ENCODE assay signal across 8 mouse cellular contexts in the genomic region with DNA sequence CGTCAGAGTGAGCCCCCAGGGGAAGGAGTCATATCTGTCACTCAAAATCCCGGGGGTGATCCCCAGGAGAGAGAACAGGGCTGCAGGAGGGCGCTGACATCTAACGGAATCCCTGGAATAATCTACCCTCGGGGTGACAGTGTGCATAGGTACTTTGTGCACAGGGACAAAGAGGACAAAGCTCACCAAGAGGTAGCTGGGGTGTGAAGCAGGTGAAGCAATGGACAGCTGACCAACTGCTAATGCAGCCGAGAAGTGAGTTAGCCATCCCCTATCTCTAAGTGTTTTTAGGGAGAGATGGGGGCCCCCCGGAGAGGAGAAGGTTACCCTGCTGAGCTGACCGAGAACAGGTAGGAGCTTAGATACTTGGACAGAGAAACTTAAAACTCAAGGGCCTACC. TPM values are rescaled to one million over a fixed set of nuclear protein-coding genes. Genes with fewer than 3 reads are reported as not detected.
DNase-seq lines count a peak whose midpoint lies in the region; ATAC-seq lines count a peak whose summit lies in the region.

No protein-coding gene starts in this region.

- no peak for DNase-seq in kidney, postnatal 10 days
- DNase-seq in embryonic facial prominence, embryonic 11.5 days (ENCODE audit: low spot score) = no peak
- no peak for DNase-seq in intestine, embryonic 14.5 days (ENCODE audit: low spot score)
- no peak for DNase-seq in adrenal gland, adult 18-20 months (ENCODE audit: low spot score in 2 of 2)
- DNase-seq in adrenal gland, adult 2 months = no peak
- no peak for DNase-seq in B cell, adult 2 months

- no peak; the same call in 1 of the 2 replicates for ATAC-seq in kidney, embryonic 15.5 days (replicated peaks; ENCODE audit: low FRiP score)
- no peak for ATAC-seq in embryonic facial prominence, embryonic 11.5 days (replicated peaks; ENCODE audit: insufficient number of reproducible peaks, low FRiP score, low TSS enrichment, low read depth)
- no peak for ATAC-seq in intestine, embryonic 14.5 days (replicated peaks; ENCODE audit: low FRiP score, low TSS enrichment, low read depth)
- ATAC-seq in midbrain, embryonic 16.5 days = no peak

- WGBS in kidney, embryonic 15.5 days = 23% methylated on average over 8 of the region's 8 CpGs
- 21% methylated on average over 8 of the region's 8 CpGs for WGBS in embryonic facial prominence, embryonic 11.5 days
- 22% methylated on average over 8 of the region's 8 CpGs for WGBS in intestine, embryonic 14.5 days
- WGBS in midbrain, embryonic 16.5 days = 19% methylated on average over 8 of the region's 8 CpGs

- H3K27me3 ChIP-seq in kidney, embryonic 15.5 days = no peaks in the 10 kb centered on the region
- no peaks in the 10 kb centered on the region for H3K27me3 ChIP-seq in embryonic facial prominence, embryonic 11.5 days (ENCODE audit: control insufficient read depth, insufficient read depth, low read length)
- H3K27me3 ChIP-seq in intestine, embryonic 14.5 days (replicated peaks; ENCODE audit: control insufficient read depth, insufficient read depth, low read length) = no peaks in the 10 kb centered on the region
- H3K27me3 ChIP-seq in midbrain, embryonic 16.5 days (ENCODE audit: control insufficient read depth, insufficient read depth, low read depth, low read length) = no peaks in the 10 kb centered on the region

- peaks cover 20% of the 10 kb centered on the region for H3K4me1 ChIP-seq in kidney, embryonic 15.5 days
- H3K4me1 ChIP-seq in embryonic facial prominence, embryonic 11.5 days (ENCODE audit: control insufficient read depth, insufficient read depth, low read length) = peaks cover 3% of the 10 kb centered on the region; the same call in 1 of the 2 replicates
- peaks cover 7% of the 10 kb centered on the region; the same call in 1 of the 2 replicates for H3K4me1 ChIP-seq in intestine, embryonic 14.5 days (replicated peaks; ENCODE audit: control insufficient read depth, insufficient read depth, low read length)
- H3K4me1 ChIP-seq in midbrain, embryonic 16.5 days (ENCODE audit: control insufficient read depth, insufficient read depth, low read length) = peaks cover 23% of the 10 kb centered on the region

- peak overlapping the region; percentile 99 for H3K4me3 ChIP-seq in kidney, embryonic 15.5 days (replicated peaks)
- peak overlapping the region; percentile 77 for H3K4me3 ChIP-seq in embryonic facial prominence, embryonic 11.5 days (ENCODE audit: low read depth, low read length)
- H3K4me3 ChIP-seq in intestine, embryonic 14.5 days (ENCODE audit: low read depth, low read length) = peak overlapping the region; percentile 100
- H3K4me3 ChIP-seq in midbrain, embryonic 16.5 days (ENCODE audit: low read depth, low read length) = peak overlapping the region; percentile 100

- no peaks in the 10 kb centered on the region for H3K9me3 ChIP-seq in kidney, embryonic 15.5 days (replicated peaks)
- H3K9me3 ChIP-seq in embryonic facial prominence, embryonic 11.5 days (replicated peaks; ENCODE audit: control insufficient read depth, low read length) = no peaks in the 10 kb centered on the region
- H3K9me3 ChIP-seq in intestine, embryonic 14.5 days (ENCODE audit: control insufficient read depth, low read length) = peaks cover 9% of the 10 kb centered on the region
- no peaks in the 10 kb centered on the region for H3K9me3 ChIP-seq in midbrain, embryonic 16.5 days (replicated peaks; ENCODE audit: control insufficient read depth, low read length, poor library complexity, severe bottlenecking)

- peak overlapping the region; percentile 91 for H3K27ac ChIP-seq in kidney, embryonic 15.5 days
- peak overlapping the region; percentile 57; the same call in 1 of the 2 replicates for H3K27ac ChIP-seq in embryonic facial prominence, embryonic 11.5 days (replicated peaks; ENCODE audit: low read depth, low read length)
- H3K27ac ChIP-seq in intestine, embryonic 14.5 days (ENCODE audit: low read depth) = no peak overlapping the region; the same call in 1 of the 2 replicates
- no peak overlapping the region for H3K27ac ChIP-seq in midbrain, embryonic 16.5 days (ENCODE audit: low read length)

- H3K9ac ChIP-seq in kidney, embryonic 15.5 days = peak overlapping the region; percentile 99
- H3K9ac ChIP-seq in embryonic facial prominence, embryonic 11.5 days (replicated peaks; ENCODE audit: low read length) = peak overlapping the region; percentile 88
- peak overlapping the region; percentile 84 for H3K9ac ChIP-seq in intestine, embryonic 14.5 days (ENCODE audit: low read length)
- H3K9ac ChIP-seq in midbrain, embryonic 16.5 days (ENCODE audit: low read depth, low read length) = peak overlapping the region; percentile 97

- H3K36me3 ChIP-seq in kidney, embryonic 15.5 days = peaks cover 42% of the 10 kb centered on the region
- H3K36me3 ChIP-seq in embryonic facial prominence, embryonic 11.5 days (replicated peaks; ENCODE audit: control insufficient read depth, insufficient read depth, low read depth, low read length) = peaks cover 24% of the 10 kb centered on the region
- peaks cover 41% of the 10 kb centered on the region for H3K36me3 ChIP-seq in intestine, embryonic 14.5 days (ENCODE audit: control insufficient read depth, insufficient read depth, low read length)
- H3K36me3 ChIP-seq in midbrain, embryonic 16.5 days (ENCODE audit: control insufficient read depth, insufficient read depth, low read length) = peaks cover 33% of the 10 kb centered on the region

- peak overlapping the region; percentile 79 for H3K4me2 ChIP-seq in kidney, embryonic 15.5 days
- peak overlapping the region; percentile 81 for H3K4me2 ChIP-seq in embryonic facial prominence, embryonic 11.5 days (ENCODE audit: low read depth, low read length)
- peak overlapping the region; percentile 84 for H3K4me2 ChIP-seq in intestine, embryonic 14.5 days (ENCODE audit: low read length)
- peak overlapping the region; percentile 95 for H3K4me2 ChIP-seq in midbrain, embryonic 16.5 days (ENCODE audit: low read length)

RNA-seq across cellular contexts. Expression of a gene that starts 1.5 kb away (rescaled TPM):
- 17.2 and 18.9 TPM in 2 replicates for polyA plus RNA-seq in kidney, embryonic 15.5 days (2015; fragmentation: Nextera tagmentation; extraction: Ambion mirVana)
- polyA plus RNA-seq in embryonic facial prominence, embryonic 11.5 days (2014; fragmentation: Nextera tagmentation; extraction: Ambion mirVana) = 27.3 and 27.5 TPM in 2 replicates
- polyA plus RNA-seq in intestine, embryonic 14.5 days (2014; fragmentation: Nextera tagmentation; extraction: Ambion mirVana) = 12.9 and 16.7 TPM in 2 replicates
- polyA plus RNA-seq in midbrain, embryonic 16.5 days (2015; fragmentation: Nextera tagmentation; extraction: Ambion mirVana) = 18.3 and 22.4 TPM in 2 replicates
- 10 to 100 TPM; 16.4 to 16.5 TPM for total RNA-seq in adrenal gland, adult 18-20 months (2021)
- total RNA-seq in adrenal gland, adult 2 months (2021) = 10 to 100 TPM; 16.3 to 21.2 TPM
- polyA plus RNA-seq in adrenal gland, adult 2 months (2012; rRNA removed) = 14.0 and 15.5 TPM in 2 replicates

RNA-seq across cellular contexts. Expression of a gene that starts 25.5 kb away (rescaled TPM):
- polyA plus RNA-seq in kidney, embryonic 15.5 days (2015; fragmentation: Nextera tagmentation; extraction: Ambion mirVana) = 47.2 and 48.3 TPM in 2 replicates
- polyA plus RNA-seq in embryonic facial prominence, embryonic 11.5 days (2014; fragmentation: Nextera tagmentation; extraction: Ambion mirVana) = 31.7 and 31.8 TPM in 2 replicates
- 36.3 and 38.8 TPM in 2 replicates for polyA plus RNA-seq in intestine, embryonic 14.5 days (2014; fragmentation: Nextera tagmentation; extraction: Ambion mirVana)
- 50.3 and 56.7 TPM in 2 replicates for polyA plus RNA-seq in midbrain, embryonic 16.5 days (2015; fragmentation: Nextera tagmentation; extraction: Ambion mirVana)
- total RNA-seq in adrenal gland, adult 18-20 months (2021) = 10 to 100 TPM; 54.1 to 64.1 TPM
- total RNA-seq in adrenal gland, adult 2 months (2021) = 10 to 100 TPM; 54.9 to 55.7 TPM
- polyA plus RNA-seq in adrenal gland, adult 2 months (2012; rRNA removed) = 19.3 and 23.3 TPM in 2 replicates

RNA-seq across cellular contexts. Expression of a gene that starts 25.7 kb away (rescaled TPM):
- polyA plus RNA-seq in kidney, embryonic 15.5 days (2015; fragmentation: Nextera tagmentation; extraction: Ambion mirVana) = 14.1 and 16.4 TPM in 2 replicates
- 13.6 and 14.1 TPM in 2 replicates for polyA plus RNA-seq in embryonic facial prominence, embryonic 11.5 days (2014; fragmentation: Nextera tagmentation; extraction: Ambion mirVana)
- 6.9 and 7.7 TPM in 2 replicates for polyA plus RNA-seq in intestine, embryonic 14.5 days (2014; fragmentation: Nextera tagmentation; extraction: Ambion mirVana)
- polyA plus RNA-seq in midbrain, embryonic 16.5 days (2015; fragmentation: Nextera tagmentation; extraction: Ambion mirVana) = 10.2 and 11.9 TPM in 2 replicates
- total RNA-seq in adrenal gland, adult 18-20 months (2021) = 1 to 10 TPM; 8.4 to 8.5 TPM
- 10 to 100 TPM in 1 of 2 experiments, 1 to 10 TPM in 1; 7.6 to 11.4 TPM for total RNA-seq in adrenal gland, adult 2 months (2021)
- polyA plus RNA-seq in adrenal gland, adult 2 months (2012; rRNA removed) = 4.8 and 6.1 TPM in 2 replicates

RNA-seq across cellular contexts. Expression of a gene that starts 41.0 kb away (rescaled TPM):
- 34.6 and 42.5 TPM in 2 replicates for polyA plus RNA-seq in kidney, embryonic 15.5 days (2015; fragmentation: Nextera tagmentation; extraction: Ambion mirVana)
- 42.9 and 45.8 TPM in 2 replicates for polyA plus RNA-seq in embryonic facial prominence, embryonic 11.5 days (2014; fragmentation: Nextera tagmentation; extraction: Ambion mirVana)
- 42.0 and 49.4 TPM in 2 replicates for polyA plus RNA-seq in intestine, embryonic 14.5 days (2014; fragmentation: Nextera tagmentation; extraction: Ambion mirVana)
- polyA plus RNA-seq in midbrain, embryonic 16.5 days (2015; fragmentation: Nextera tagmentation; extraction: Ambion mirVana) = 59.4 and 62.5 TPM in 2 replicates
- total RNA-seq in adrenal gland, adult 18-20 months (2021) = 10 to 100 TPM; 37.1 to 38.0 TPM
- 10 to 100 TPM; 37.3 to 44.4 TPM for total RNA-seq in adrenal gland, adult 2 months (2021)
- 48.3 and 53.2 TPM in 2 replicates for polyA plus RNA-seq in adrenal gland, adult 2 months (2012; rRNA removed)

RNA-seq across cellular contexts. Expression of a gene that starts 52.9 kb away (rescaled TPM):
- polyA plus RNA-seq in kidney, embryonic 15.5 days (2015; fragmentation: Nextera tagmentation; extraction: Ambion mirVana) = 8.7 and 10.4 TPM in 2 replicates
- polyA plus RNA-seq in embryonic facial prominence, embryonic 11.5 days (2014; fragmentation: Nextera tagmentation; extraction: Ambion mirVana) = 4.8 and 5.7 TPM in 2 replicates
- polyA plus RNA-seq in intestine, embryonic 14.5 days (2014; fragmentation: Nextera tagmentation; extraction: Ambion mirVana) = 7.5 and 8.1 TPM in 2 replicates
- polyA plus RNA-seq in midbrain, embryonic 16.5 days (2015; fragmentation: Nextera tagmentation; extraction: Ambion mirVana) = 8.5 and 9.4 TPM in 2 replicates
- total RNA-seq in adrenal gland, adult 18-20 months (2021) = not detected
- not detected for total RNA-seq in adrenal gland, adult 2 months (2021)
- polyA plus RNA-seq in adrenal gland, adult 2 months (2012; rRNA removed) = 0.39 and 2.5 TPM in 2 replicates

Comparison
In these comparisons a context has a peak if more than half of its experiments do, and no peak if none do; other contexts are left out.
1. H3K27ac ChIP-seq: peak in kidney, embryonic 15.5 days (single experiment) and embryonic facial prominence, embryonic 11.5 days (single experiment); none in intestine, embryonic 14.5 days (single experiment) and midbrain, embryonic 16.5 days (single experiment).
2. Peak in every context shown above with its lines, with median percentiles within 50 percentile points of each other: H3K4me2 ChIP-seq, H3K4me3 ChIP-seq and H3K9ac ChIP-seq.